Mouse (Mus musculus) erythroblast, embryonic 14.5 days (primary cell): Measurements from ENCODE around the gene Camkk2.

Experiments used
- GATA1 ChIP-seq: IDR thresholded peaks from 2 replicates; pipeline ENCODE4 v1.6.1; 2012; ENCODE audit warnings: low read length, inconsistent platforms, mixed read lengths
- TAL1 ChIP-seq: IDR thresholded peaks from 3 replicates; pipeline ENCODE4 v1.6.1; 2012; ENCODE audit warnings: low read length, inconsistent platforms, mixed read lengths

DNA sequence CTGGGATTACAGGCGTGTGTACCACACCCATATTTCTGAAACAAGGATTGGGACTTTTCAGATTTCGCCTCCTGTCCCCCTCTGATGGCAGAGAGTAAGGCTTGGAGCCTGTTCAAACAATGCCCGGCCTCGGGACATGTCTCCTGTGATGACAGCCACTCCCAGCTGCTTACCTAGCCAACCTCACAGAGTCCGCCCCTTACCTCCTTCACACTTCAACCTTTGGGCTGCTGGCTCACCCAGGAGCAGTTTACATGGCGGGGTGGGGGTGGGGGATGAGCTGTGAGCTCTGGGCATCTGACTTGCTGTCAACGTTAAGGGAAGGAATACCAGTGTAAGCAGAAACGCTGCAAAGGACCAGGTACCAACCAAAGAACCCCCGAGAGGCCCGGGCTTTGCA, 48.4 kb downstream of the Camkk2 start:
- TF ChIP-seq GATA1 = no peak
- TF ChIP-seq TAL1 = no peak
